Mouse (Mus musculus): ENCODE measurements around the gene Mrps35.

Mrps35 gene

DNA sequence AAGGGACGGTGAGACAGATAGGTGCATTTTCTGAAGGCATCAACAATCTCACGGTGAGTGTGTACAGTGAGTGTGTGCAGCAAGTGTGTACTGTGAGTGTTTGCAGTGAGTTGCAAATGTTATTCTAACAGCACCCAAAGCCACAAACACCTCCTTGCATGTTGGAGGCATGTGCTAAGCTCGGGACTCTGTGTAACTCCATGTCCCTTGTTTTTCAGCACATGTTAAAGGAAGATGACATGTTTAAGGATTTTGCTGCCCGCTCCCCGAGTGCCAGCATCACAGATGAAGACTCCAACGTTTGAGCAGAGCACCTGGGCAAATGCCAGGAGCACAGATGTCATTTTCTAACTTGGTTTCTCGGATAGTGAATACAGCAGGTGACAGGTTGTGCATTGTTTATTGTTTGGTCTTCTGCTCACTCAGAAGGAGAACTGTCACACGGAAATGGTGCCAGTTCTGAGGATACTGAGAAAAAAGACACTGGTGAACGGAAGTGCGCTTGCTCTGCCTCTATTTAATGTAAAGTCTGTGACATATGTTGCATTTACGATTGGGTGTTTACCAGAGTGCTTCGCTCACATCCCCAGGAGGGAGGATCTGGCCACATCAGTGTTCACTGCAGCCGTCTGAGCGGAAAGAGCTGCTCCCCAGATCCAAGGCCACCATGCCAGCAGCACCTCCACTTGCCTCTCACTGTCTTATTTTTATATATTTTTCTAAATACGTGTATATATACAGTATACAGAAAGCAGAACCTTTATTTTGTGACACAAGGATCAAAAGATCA is 12.3 kb upstream of the Mrps35 start:
- DNase-seq (ENCODE audit: low read depth, low spot score), result no peak

DNA sequence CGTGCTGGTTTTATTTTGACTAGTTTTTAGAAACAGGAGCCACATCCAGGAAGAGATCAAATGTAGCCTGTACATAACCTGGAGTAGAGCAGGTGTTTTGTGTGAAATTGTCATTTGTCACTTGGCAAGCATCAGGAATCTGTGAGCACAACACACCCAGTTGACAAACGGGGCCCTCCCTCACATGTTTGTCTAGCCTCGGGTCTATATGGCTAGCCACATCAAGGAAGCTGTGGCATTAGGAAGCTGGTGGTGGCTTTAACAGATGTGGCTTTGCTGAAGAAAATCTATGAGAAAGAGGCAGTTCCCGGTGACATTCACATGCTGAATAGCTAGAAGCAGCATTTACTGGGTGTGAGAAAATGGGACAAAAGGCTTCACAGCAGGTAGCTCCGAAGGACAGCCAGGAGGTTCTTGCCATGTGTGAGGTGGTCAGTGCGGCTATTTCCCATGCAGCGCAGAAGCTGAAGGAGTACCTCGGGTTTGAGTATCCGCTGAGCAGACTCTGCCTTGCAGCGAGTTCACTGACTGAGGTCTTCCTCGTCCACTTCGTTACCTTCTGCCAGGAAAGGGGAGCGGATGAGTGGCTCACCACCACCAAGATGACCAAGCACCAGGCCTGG is 10.2 kb upstream of the Mrps35 start, which contains the start of gene Rep15:
Gene Rep15 (plus strand): TSS at position 282 of the 623 bp plus-strand sequence.
- no peak for DNase-seq (ENCODE audit: low read depth, low spot score)

DNA sequence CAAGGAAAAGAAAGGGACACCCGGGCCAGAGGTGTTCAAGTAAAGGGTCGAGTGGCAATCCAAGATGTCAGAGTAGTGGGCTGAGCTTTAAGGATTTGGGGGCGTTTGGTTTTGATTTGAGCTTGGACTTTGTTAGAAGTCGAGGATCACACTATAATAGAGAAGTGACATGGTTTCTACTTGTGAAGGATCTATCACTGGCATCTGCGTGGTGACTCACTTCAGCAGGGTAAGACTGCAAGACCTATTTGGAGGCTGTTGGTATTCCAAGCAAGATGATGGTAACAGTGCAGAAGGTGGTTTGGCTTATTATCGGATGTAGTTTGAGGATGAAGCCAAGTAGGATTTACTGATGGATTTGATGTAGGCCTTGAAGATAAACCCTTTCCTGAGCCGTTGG is 1.1 kb downstream of the Mrps35 start:
- DNase-seq (ENCODE audit: low read depth, low spot score), result no peak

DNA sequence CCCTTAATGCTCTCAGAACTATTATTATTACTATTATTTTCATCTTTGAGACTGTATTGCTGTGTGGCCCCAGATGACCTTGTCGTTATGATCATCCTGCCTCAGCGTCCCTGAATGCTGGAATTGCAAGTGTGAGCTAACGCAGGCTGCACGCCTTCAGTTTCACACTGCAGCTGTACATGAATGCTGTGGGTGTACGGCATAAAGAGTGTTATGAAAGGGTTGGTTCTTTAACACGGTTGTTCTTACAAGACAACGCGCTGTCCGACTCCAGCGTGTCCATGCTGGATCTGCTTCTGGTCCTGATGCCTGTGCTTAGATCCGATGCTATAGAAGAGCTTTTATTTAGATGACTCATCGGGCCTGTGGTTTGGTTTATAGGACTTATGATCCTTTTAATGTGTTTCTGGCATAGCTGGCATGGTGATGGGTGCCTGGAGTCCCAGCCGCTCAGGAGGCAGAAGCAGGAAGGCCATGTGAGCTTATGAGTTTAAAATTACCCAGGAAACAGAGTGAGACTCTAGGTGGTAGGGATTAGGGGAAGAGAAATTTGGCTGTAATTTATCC is 6.8 kb downstream of the Mrps35 start:
- DNase-seq (ENCODE audit: low read depth, low spot score), result no peak

DNA sequence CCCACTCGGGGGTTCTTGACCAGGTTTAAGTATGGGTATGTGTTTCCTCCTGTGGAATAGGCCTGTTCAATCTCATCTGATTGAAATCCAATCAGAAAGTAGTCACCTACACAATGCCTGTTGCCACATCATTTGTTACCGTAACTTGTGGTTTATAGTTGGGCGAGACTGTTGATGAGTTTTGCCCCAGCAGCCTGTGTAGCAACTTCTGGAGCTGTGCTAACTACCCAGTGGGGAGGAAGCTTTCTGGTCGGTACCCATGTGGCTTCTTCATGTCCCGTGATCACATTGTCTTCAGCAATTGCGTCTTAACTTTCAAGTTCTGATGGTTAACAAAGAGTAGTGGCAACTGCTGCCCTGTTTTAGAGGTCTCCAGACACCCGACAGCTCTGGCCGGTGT is 9.1 kb downstream of the Mrps35 start:
- no peak for DNase-seq (ENCODE audit: low read depth, low spot score)

DNA sequence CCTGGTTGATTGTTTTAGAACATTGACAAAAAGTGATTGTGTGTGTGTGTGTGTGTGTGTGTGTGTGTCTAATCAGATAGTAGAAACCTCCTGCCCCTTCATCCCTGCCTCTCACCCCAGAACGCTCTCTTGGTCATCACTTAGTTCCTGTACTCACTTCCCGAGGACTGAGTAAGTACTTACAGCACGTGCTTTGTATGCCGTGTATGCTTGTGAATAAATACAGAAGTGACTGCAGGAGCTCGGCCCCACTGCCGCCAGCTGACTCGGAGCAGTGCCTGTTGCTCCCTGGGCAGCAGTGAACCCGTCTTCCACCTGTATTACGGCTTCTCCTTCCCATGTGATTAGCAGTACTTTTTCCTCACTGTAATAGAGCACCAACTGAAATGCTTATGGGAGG is 9.9 kb downstream of the Mrps35 start:
- no peak for DNase-seq (ENCODE audit: low read depth, low spot score)

DNA sequence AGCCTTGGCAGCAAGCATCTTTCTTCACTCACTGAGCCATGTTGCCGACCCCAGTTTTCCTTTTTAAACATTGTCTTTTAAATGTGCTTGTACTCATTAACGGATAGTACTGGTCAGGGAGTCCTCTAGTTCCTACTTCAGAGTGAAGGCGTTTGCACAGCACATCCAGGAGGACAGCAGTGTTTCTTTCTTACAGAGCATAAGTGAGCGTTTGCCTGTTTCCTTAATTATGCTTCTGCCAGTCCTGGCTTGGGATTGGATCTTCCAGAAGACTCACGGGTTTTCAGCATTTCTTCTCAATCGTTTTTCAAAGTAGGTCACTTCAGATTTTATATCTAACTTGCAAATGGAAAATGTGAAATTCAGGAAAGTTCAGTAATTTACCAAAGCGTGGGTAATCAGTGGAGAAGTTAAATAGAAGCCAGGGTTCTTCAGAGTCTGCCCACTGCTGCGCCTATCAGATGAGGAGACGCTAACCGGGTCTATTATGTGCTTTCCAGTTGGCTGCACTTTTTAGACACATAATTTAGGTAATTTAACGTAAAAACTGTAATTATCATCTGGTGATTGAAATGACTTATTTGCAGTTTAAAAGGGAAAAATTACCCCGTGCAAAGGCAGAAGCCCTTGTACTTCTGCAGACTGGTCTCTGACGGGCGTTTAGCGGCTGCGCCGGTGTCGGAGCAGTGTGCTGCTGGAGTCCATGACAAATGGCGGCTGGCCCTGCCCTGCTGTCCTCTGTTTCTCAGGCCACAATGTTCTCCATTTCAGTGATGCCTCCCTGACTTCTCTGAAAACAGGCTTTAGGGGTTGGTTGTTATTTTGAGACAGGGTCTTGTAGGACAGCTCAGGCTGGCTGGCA is 11.5 kb downstream of the Mrps35 start:
- peak; percentile 20 for DNase-seq (ENCODE audit: low read depth, low spot score)

DNA sequence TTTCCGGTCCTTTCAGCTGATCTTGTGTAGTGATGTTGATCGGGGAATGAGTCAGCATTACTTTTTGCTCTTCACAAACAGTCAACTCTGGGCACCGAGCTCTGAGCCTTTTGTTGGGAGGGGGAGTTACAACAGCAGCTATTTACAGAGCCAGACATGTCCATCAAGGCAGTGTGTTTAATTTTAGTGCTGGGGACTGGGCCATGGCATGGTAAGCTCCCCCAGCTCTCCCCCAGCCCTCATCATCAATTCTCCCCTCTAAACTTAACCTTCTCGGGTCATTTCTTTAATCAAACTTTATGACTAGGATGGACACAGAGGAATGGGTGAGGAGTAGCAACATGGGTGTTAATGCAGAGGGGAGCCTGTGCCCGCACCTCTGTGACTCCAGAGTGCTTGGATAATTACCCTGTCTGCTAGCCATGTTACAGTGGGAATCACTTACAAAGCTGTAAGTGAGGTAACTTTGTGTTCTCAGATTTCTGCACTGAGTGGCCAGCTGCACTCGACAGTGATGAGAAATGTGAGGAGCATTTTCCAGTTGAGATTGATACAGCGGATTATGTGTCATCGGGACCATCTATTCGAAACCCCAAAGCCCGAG is 12.9 kb downstream of the Mrps35 start:
- DNase-seq (ENCODE audit: low read depth, low spot score), result no peak

DNA sequence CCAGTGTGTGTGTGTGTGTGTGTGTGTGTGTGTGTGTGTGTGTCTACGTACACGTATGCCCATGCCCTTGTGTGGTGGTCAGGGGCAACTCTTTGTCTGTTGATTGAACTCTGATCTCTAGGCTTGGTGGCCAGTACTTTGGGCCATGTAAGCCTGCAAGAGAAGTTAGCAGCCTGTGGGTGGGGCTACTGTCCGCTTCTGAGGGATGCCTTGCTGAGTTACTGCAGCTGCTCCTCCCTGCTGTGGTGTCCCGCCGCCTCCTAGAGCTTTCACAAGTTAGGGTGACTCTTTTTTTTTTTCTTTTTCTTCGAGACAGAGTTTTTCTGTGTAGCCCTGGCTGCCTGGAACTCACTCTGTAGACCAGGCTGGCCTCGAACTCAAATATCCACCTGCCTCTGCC is 16.8 kb downstream of the Mrps35 start:
- DNase-seq (ENCODE audit: low read depth, low spot score), result no peak

DNA sequence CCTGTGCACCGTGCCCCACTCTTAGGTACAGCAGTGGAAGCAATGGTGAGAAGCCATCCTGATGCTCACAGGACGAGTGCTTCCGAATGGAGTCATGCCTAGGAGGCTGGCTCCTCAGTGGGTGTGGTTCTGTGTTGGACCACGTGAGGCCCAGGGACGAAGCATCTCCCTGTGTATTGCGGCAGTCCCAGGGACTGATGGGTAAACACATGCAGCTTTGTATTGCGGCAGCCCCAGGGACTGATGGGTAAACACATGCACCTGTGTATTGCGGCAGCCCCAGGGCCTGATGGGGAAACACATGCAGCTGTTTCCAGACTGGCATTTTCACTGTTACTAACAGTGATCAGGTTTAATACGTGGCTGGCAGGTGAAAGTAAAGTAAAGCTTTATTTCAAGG is 19.1 kb downstream of the Mrps35 start:
- DNase-seq (ENCODE audit: low read depth, low spot score), result no peak

DNA sequence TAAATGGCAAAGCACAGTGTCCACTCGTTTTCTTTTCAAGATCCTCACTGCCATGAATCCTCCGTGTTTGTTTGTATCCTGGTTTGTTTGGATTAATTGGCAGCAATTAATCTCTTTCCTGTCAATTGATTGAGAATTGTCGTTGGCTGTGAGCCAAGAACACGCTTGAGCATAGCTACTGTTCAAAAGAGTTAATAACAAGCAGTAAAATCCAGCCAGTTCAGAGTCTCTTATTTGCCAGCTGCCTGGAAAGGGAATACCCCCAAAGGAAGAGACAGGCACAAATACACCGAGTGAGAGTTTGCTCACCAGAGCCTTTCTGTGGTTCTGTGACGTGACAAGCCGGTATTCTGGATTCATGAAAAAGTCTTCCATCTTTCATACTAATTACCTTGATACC is 19.5 kb downstream of the Mrps35 start:
- no peak for DNase-seq (ENCODE audit: low read depth, low spot score)

DNA sequence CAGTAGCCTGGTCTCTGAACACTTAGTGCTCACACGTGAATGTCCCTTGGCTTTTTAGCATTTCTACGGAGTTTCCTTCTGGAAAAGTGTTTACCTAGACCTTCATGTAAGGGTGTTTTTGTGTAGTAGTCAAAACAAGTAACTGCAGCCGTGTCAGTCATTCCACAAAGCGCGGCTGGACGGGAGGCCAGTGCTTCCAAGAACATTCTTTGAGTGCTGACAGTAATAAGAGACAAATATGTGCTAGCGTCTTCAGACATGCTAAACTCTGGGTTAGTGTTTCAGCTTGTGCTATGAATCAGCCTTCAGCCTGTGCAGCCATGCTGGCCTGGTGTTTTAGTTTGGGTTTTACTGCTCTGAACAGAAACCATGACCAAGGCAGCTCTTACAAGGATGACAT is 20.1 kb downstream of the Mrps35 start:
- no peak for DNase-seq (ENCODE audit: low read depth, low spot score)

DNA sequence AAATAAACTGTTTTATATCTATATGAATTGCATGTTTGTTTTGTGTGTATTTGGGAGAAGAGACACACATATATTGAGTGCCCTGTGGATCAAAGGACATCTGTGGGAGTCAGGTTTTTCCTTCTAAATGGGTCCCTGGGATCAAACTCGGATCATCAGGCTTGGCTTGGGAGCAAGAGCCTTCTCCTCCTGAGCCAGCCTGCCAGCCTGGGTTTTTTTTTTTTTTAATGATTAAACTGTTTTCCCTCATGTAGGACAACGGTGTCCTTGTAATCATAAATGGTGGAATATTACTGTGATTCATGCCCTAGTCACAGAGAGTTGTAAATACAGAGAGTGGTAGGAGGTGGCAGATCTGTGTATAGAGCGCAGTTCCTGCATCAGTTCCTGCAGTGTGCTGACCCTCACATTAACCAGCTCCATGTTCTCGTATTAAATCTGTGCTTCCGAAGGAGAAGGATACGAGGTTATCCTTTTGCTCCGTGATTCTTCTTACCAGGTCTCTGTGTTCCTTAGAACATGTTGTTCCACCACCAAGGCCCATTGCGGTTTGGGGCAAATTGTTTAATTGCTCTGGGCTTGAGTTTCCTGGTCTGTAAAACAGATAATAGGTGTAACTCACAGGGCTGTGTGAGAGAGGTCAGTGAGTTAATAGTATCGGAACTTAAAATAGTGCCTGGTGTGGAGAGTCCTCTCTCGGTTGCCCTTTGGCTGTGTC is 21.8 kb downstream of the Mrps35 start:
- DNase-seq (ENCODE audit: low read depth, low spot score), result no peak

DNA sequence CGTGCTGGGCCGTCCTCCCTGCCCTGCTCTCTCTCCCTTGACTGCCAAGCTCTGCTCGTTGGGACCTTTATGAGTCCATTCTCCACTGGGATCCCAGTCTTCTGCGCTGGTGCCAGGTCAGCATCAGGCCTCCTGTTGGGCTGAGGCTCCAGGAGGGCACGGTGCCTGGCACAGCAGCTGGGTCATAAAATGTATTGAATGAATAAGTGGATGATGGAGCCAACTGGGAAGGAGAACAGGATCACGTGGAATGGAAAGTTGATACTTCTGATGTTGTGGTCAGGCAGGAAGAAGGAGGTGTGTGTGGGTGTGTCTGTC is 22.3 kb downstream of the Mrps35 start:
- no peak for DNase-seq (ENCODE audit: low read depth, low spot score)

DNA sequence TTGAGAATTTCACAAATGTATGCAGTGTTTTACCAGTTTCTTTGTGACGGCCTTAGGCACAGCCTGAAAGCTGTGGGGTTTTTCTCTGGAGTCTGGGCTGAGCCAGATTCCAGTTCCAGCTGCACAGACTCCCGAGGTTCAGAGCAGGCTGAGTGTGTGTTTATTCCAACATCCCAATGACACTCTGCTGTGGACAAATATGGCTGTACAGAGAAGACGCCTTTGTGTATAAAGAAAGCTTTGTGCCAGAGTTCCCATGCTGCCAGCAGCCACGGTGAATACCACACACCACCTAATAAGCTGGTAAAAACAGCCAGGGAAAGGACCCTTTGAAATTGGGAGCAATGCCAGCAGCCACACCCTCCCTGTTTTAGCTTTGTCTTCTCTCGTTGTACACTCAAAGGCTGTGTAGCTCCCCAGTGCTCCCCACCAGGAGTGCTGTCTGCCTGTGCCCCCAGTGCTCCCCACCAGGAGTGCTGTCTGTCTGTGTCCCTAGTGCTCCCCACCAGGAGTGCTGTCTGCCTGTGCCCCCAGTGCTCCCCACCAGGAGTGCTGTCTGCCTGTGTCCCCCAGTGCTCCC is 33.3 kb downstream of the Mrps35 start:
- DNase-seq (ENCODE audit: low read depth, low spot score), result no peak

DNA sequence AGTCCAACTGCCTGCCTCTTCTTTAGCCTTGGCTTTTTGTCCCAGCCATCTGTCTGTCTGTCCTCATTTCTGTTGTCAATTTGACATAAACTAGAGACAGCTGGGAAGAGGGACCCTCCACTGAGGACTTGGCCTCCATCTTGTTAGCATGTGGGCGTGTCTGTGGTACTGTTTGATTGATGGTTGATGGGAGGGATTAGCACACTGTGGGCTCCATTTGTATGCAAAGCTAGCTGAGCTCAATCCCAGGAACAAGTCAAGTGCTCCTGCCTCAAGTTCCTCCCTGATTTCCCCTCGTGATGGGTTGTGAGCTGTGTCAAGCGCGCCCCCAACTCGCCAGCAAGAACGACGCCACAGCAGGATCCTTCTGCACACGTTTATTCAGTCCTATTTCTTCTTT is 34.3 kb downstream of the Mrps35 start:
- no peak for DNase-seq (ENCODE audit: low read depth, low spot score)

DNA sequence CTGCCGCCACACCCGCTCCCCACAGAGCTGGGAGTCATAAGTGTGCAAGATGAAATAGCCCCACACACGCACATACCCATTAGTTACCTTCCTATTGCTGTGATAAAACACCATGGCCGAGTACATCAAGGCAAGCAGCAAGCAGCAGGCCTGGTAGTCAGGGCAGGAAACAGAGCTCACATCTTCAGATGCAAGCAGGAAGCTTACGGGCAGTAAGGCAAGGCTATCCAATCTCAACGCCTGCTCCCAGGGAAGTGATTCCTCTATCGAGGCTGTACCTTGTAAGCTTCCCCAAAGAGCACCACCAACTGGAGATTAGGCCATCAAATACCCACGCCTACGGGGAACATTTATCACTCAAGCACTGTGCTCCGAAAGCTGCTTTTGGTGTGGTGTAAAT is 37.4 kb downstream of the Mrps35 start:
- no peak for DNase-seq (ENCODE audit: low read depth, low spot score)

DNA sequence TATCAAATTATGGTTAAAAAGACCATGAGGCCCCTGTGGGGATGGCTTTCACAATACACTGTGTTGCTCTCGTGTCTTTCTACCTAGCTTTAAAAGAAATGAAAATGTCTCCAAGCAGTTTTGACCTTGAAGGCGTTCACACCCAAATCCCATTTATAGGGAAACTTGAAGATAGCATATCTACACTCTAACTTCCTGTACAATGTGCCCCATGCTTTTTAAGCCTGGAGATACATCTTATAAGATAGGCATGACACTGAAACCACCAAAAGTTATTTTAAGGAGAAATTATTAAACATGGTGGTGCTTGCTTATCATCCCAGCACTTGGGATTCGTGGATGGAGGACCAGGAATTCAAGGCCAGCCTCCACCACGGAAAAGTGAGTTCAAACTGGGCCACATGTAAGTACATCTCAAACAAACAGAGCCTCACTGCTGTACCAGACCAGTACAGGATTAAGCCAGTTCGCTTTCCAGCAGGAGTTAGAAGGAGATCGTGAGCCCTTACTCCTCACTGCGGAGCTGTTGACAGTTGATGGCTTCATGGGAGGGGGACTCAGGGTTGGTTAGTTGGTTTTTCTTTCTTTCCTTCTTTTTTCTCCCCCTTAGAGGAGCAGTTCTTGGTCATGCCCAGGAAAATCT is 43.0 kb downstream of the Mrps35 start:
- DNase-seq (ENCODE audit: low read depth, low spot score), result no peak

DNA sequence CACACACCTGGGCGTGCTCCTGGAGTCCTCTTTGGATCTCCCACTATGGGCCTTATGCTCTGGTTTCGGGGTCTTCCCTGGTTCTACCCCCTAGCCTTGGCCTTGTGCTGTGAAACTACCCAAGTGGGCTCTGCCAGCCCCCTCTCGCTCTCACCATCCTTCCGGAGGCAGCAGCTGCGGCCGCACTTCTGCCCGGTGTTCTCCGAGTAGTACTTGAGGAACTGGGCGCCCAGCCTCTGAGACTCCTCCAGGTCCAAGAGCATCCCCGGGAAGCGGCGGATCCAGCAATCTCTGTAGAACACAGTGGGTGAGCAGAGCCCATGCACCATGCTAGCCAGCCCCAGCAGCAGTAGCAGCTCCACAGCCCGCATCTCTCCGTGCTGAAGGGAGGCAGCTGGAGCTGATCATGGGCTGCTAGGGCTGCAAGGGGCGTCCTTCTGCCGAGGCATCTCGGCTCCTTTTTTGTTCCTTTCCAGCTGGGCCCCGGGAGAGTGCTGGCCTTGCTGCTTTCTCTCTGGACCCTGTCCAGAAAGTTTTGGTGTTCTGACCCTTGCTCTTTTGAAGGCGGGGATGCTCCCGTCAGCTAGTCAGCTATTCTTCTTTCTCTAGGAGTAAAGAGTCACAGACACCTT is 44.1 kb downstream of the Mrps35 start, which contains the start of gene Mansc4:
Gene Mansc4 (minus strand): TSS at position 439 of the 632 bp plus-strand sequence.
- no peak for DNase-seq (ENCODE audit: low read depth, low spot score)

DNA sequence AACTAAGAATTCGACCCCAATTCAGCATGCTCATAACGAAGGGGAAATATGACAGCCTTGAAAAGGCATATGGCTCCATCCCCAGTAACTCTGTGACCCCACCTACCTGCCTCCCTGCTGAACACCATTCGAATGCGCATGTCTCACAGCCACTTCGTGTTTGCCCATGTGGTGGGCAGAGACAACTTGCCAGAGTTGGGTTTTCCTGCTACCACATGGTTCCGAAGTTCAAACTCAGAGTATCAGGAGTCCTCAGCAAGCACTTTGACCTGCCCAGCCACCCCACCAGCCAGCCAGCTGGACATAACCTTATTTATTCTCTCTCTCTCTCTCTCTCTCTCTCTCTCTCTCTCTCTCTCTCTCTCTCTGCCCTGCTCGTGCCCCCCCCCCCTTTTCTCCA is 45.2 kb downstream of the Mrps35 start:
- DNase-seq (ENCODE audit: low read depth, low spot score), result no peak

Data from brain, embryonic 18.5 days (tissue).